Comparison of ENCODE assay signal across 10 mouse cellular contexts in genomic region chr11:84760622-84761196, GRCm38 (mm10). TPM values are rescaled to one million over a fixed set of nuclear protein-coding genes. Genes with fewer than 3 reads are reported as not detected.
A peak's percentile ranks its signal among the peaks of the same experiment; 100 is the strongest.
DNase-seq lines count a peak whose midpoint lies in the region; ATAC-seq and TF ChIP-seq lines count a peak whose summit lies in the region.
"Had no signal": no experiment of that assay in that cellular context is flagged by ENCODE, and none has a peak within 500 bp of the region (broad histone marks: within the 10 kb centered on the region; RNA-seq: fewer than 3 reads in every experiment).

No protein-coding gene starts in this region.

- no peak for TF ChIP-seq CTCF in kidney, postnatal 0 days (IDR thresholded peaks at IDR 0.05; ENCODE audit: low read depth)

- 21% methylated on average over 15 of the region's 15 CpGs for WGBS in kidney, postnatal 0 days
- 14% methylated on average over 15 of the region's 15 CpGs for WGBS in hindbrain, embryonic 10.5 days
- 37% methylated on average over 15 of the region's 15 CpGs for WGBS in liver, embryonic 12.5 days (ENCODE audit: insufficient replicate concordance)
- 25% methylated on average over 15 of the region's 15 CpGs for WGBS in kidney, embryonic 15.5 days

- H3K4me3 ChIP-seq in kidney, postnatal 0 days (replicated peaks; ENCODE audit: low read depth, low read length), result no peak overlapping the region
- peak overlapping the region; percentile 25 for H3K4me3 ChIP-seq in hindbrain, embryonic 10.5 days
- H3K4me3 ChIP-seq in liver, embryonic 12.5 days, result no peak overlapping the region
- H3K4me3 ChIP-seq in kidney, embryonic 15.5 days (replicated peaks), result no peak overlapping the region
- H3K4me3 ChIP-seq: liver, embryonic 13.5 days; stomach, embryonic 15.5 days had no signal

- DNase-seq in kidney, postnatal 0 days (ENCODE audit: low spot score), result peak; percentile 4
- no peak for DNase-seq in kidney, adult 9 months
- peak; percentile 76 for DNase-seq in hindbrain, embryonic 10.5 days (ENCODE audit: low spot score)
- peak; percentile 78 to 88 for DNase-seq in left cerebral cortex, postnatal 25 days (ENCODE audit: low spot score in 2 of 2)
- peak; percentile 65 to 77 for DNase-seq in right cerebral cortex, postnatal 36 days (ENCODE audit: low spot score in 2 of 2)
- DNase-seq in gastrocnemius, adult 8-10 months (ENCODE audit: low spot score in 2 of 2), result no peak
- DNase-seq: liver, embryonic 13.5 days had no signal

- H3K27me3 ChIP-seq in kidney, postnatal 0 days (ENCODE audit: insufficient read depth, low read length), result no peaks in the 10 kb centered on the region
- H3K27me3 ChIP-seq in hindbrain, embryonic 10.5 days (ENCODE audit: insufficient read depth, poor library complexity, severe bottlenecking), result peaks cover 84% of the 10 kb centered on the region
- H3K27me3 ChIP-seq in liver, embryonic 12.5 days (replicated peaks), result peaks cover 77% of the 10 kb centered on the region
- peaks cover 42% of the 10 kb centered on the region for H3K27me3 ChIP-seq in kidney, embryonic 15.5 days
- H3K27me3 ChIP-seq: stomach, embryonic 15.5 days had no signal

- ATAC-seq in kidney, postnatal 0 days (replicated peaks; ENCODE audit: low FRiP score, low read depth), result no peak
- no peak for ATAC-seq in liver, embryonic 12.5 days
- ATAC-seq in kidney, embryonic 15.5 days (replicated peaks; ENCODE audit: low FRiP score), result no peak

- no peaks in the 10 kb centered on the region for H3K9me3 ChIP-seq in kidney, postnatal 0 days (replicated peaks; ENCODE audit: low read length)
- no peaks in the 10 kb centered on the region for H3K9me3 ChIP-seq in hindbrain, embryonic 10.5 days
- H3K9me3 ChIP-seq in liver, embryonic 12.5 days (replicated peaks), result no peaks in the 10 kb centered on the region
- H3K9me3 ChIP-seq in kidney, embryonic 15.5 days (replicated peaks), result no peaks in the 10 kb centered on the region
- H3K9me3 ChIP-seq: liver, embryonic 13.5 days; stomach, embryonic 15.5 days had no signal

- H3K4me2 ChIP-seq in kidney, postnatal 0 days (ENCODE audit: low read length), result no peak overlapping the region
- H3K4me2 ChIP-seq in liver, embryonic 12.5 days, result no peak overlapping the region
- H3K4me2 ChIP-seq in kidney, embryonic 15.5 days, result no peak overlapping the region
- H3K4me2 ChIP-seq: liver, embryonic 13.5 days; stomach, embryonic 15.5 days had no signal

- intact Hi-C loops in left cerebral cortex, postnatal 25 days (cut with DNase I), result loop anchor here (2.0 kb wide), 1 partner anchor 64 kb away; no protein-coding TSS in a partner anchor

- no peak overlapping the region for H3K9ac ChIP-seq in kidney, postnatal 0 days (ENCODE audit: low read depth, low read length)
- no peak overlapping the region for H3K9ac ChIP-seq in liver, embryonic 12.5 days
- no peak overlapping the region for H3K9ac ChIP-seq in kidney, embryonic 15.5 days
- H3K9ac ChIP-seq: liver, embryonic 13.5 days; stomach, embryonic 15.5 days had no signal

- H3K36me3 ChIP-seq in kidney, postnatal 0 days (ENCODE audit: insufficient read depth, low read length), result no peaks in the 10 kb centered on the region
- no peaks in the 10 kb centered on the region for H3K36me3 ChIP-seq in hindbrain, embryonic 10.5 days
- H3K36me3 ChIP-seq in liver, embryonic 12.5 days, result no peaks in the 10 kb centered on the region
- no peaks in the 10 kb centered on the region for H3K36me3 ChIP-seq in kidney, embryonic 15.5 days
- H3K36me3 ChIP-seq: liver, embryonic 13.5 days; stomach, embryonic 15.5 days had no signal

- peaks cover 10% of the 10 kb centered on the region; the same call in 1 of the 2 replicates for H3K4me1 ChIP-seq in kidney, postnatal 0 days (replicated peaks; ENCODE audit: insufficient read depth, low read length)
- H3K4me1 ChIP-seq in hindbrain, embryonic 10.5 days (replicated peaks), result peaks cover 66% of the 10 kb centered on the region
- H3K4me1 ChIP-seq in liver, embryonic 12.5 days, result 0 out of 2 replicates have a peak, but pooled peaks cover 6% of the 10 kb centered on the region
- peaks cover 27% of the 10 kb centered on the region for H3K4me1 ChIP-seq in kidney, embryonic 15.5 days
- H3K4me1 ChIP-seq: liver, embryonic 13.5 days had no signal

- H3K27ac ChIP-seq in kidney, postnatal 0 days, result no peak overlapping the region
- peak overlapping the region; percentile 31; the same call in 1 of the 2 replicates for H3K27ac ChIP-seq in hindbrain, embryonic 10.5 days
- no peak overlapping the region for H3K27ac ChIP-seq in liver, embryonic 12.5 days
- H3K27ac ChIP-seq in kidney, embryonic 15.5 days, result no peak overlapping the region
- H3K27ac ChIP-seq: liver, embryonic 13.5 days; stomach, embryonic 15.5 days had no signal

RNA-seq across cellular contexts. Expression of gene Mrm1, which starts 58.6 kb away (rescaled TPM):
- polyA plus RNA-seq in kidney, postnatal 0 days (2015; fragmentation: Nextera tagmentation; extraction: Ambion mirVana), result 10.8 and 12.8 TPM in 2 replicates
- polyA plus RNA-seq in hindbrain, embryonic 10.5 days (2016; fragmentation: Nextera tagmentation; extraction: Ambion mirVana), result 12.2 and 13.9 TPM in 2 replicates
- total RNA-seq in left cerebral cortex, postnatal 25 days (2021), result 10 to 100 TPM; 11.9 to 22.5 TPM
- 18.6 and 20.6 TPM in 2 replicates for polyA plus RNA-seq in liver, embryonic 12.5 days (2016; fragmentation: Nextera tagmentation; extraction: Ambion mirVana)
- total RNA-seq in gastrocnemius, adult 8-10 months (2022), result 10 to 100 TPM in 1 of 4 experiments, 1 to 10 TPM in 3; 4.5 to 11.4 (median 8.4) TPM
- polyA plus RNA-seq in kidney, embryonic 15.5 days (2015; fragmentation: Nextera tagmentation; extraction: Ambion mirVana), result 10.0 and 13.7 TPM in 2 replicates

Comparison
In these comparisons a context has a peak if more than half of its experiments do, and no peak if none do; other contexts are left out.
1. DNase-seq: peak in kidney, postnatal 0 days (single experiment), hindbrain, embryonic 10.5 days (single experiment), left cerebral cortex, postnatal 25 days (2 of 2) and right cerebral cortex, postnatal 36 days (2 of 2); none in kidney, adult 9 months (single experiment) and gastrocnemius, adult 8-10 months (0 of 2).